Mouse (Mus musculus) ES-Bruce4 (cell line): Measurements from ENCODE around the gene Rundc3a.
A peak's percentile ranks its signal among the peaks of the same experiment; 100 is the strongest.

Source experiments
- CTCF ChIP-seq: IDR thresholded peaks from one replicate; pipeline ENCODE4 v1.8.1; 2011; ENCODE audit warnings: low read depth, low read length
- POLR2A ChIP-seq: IDR thresholded peaks from one replicate; pipeline ENCODE4 v1.8.1; 2011; ENCODE audit warnings: low read length; ENCODE audit not compliant: insufficient read depth

DNA sequence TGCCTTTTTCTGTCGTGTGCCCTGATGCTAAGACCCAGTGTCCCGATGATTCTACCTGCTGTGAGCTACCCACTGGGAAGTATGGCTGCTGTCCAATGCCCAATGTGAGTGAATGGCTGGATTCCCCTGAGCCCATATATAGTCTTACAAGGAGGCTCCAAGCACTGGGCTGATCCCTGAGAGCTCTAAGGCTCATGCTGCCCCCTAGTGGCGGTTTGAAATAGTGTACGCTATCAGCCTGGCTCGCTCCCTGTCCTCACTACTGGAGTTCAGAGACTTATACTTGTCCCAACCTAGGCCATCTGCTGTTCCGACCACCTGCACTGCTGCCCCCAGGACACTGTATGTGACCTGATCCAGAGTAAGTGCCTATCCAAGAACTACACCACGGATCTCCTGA, 41.2 kb downstream of the Rundc3a start:
- TF ChIP-seq CTCF: peak; percentile 98
- TF ChIP-seq POLR2A: no peak
